Mouse (Mus musculus) G1E (cell line): ENCODE measurements at regions not wholly inside any gene's neighbourhood (a gene's known extent, or its start where the extent isn't known, plus 50 kb on each side); places are given as distances from the start of the nearest gene placed in this dataset.

Source experiments
- CTCF ChIP-seq: IDR thresholded peaks from 2 replicates; pipeline ENCODE4 v1.5.1; 2012; ENCODE audit warnings: low read depth, low read length, inconsistent platforms, mixed read lengths
- GATA1 ChIP-seq: IDR thresholded peaks from 2 replicates; pipeline ENCODE4 v1.6.1; 2012; ENCODE audit warnings: borderline replicate concordance, low read length, inconsistent platforms, mixed read lengths
- GATA2 ChIP-seq: IDR thresholded peaks from 2 replicates; pipeline ENCODE4 v1.6.1; 2012; ENCODE audit warnings: low read depth, low read length, inconsistent platforms, borderline replicate concordance
- POLR2AphosphoS5 ChIP-seq: IDR thresholded peaks from 2 replicates; pipeline ENCODE4 v1.6.1; 2012; ENCODE audit warnings: low read depth, low read length, inconsistent platforms; ENCODE audit not compliant: insufficient replicate concordance

DNA sequence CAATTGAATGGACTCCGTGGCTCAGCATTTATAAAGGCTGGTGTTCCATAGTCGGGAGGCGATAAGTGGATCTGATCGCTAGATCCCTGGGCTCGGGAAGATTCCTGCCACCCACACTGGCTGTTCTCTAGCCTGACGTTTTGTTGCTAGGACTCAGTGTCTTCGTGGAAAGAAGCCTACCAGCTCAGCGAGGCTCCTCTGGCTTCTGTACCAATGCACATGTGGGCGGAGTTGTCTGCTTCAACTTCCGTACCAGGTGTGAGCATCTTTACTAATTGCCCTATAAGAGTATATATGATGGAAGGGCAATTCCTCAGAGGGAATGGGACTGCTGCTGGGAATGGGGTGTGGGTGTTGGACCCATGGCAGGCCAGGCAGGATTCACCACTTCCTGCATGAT is 121.1 kb downstream of the Ppp4r2 start:
- TF ChIP-seq CTCF: no peak
- no peak for TF ChIP-seq GATA1
- no peak for TF ChIP-seq GATA2
- TF ChIP-seq POLR2AphosphoS5: no peak
